Mouse (Mus musculus): ENCODE results near the gene Clmn.

DNA sequence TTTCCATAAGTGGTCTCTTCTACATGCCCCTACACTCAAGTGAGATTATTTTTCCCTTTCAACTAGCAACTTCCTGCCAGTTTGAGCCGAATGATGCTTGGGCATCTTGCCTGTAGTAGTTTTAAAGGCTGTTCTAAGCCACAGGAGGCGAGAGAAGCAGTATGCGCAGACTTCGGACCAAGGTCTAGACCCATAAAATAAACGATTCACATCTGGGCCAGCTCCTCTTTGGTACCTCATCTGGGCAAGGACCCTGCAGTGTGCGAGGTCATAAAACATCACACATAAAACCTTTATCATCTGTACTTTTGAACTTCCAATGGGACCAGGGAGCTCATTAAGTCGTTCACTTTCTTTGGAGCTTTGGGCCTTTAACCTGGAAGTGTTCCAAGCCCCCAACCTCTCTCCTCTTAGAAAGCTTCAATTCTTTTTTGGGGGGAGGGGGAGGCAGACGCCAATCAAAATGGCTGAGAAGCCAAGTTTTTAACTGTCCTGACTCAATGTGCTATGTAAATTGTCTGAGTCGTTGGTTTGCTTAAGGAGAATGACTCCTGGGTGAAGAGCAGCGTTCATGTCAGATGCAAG lies 95.6 kb downstream of the Clmn start:
- no peak for TF ChIP-seq EP300 (IDR thresholded peaks at IDR 0.05; ENCODE audit: low read depth)
- TF ChIP-seq CTCF (IDR thresholded peaks at IDR 0.05; ENCODE audit: low read depth), result no peak

Measured in heart, postnatal 0 days (tissue).